Mouse (Mus musculus): ENCODE results near the gene Krtap1-3.
"Not testable (repeated sequence)": the region's sequence is repeated elsewhere in the genome, so short reads cannot be mapped to it uniquely, and the experiment has no call there.

Gene Krtap1-3

GRCm38 (mm10) chr11:99590981-99591380 lies at the start of gene Krtap1-3:
Gene Krtap1-3, minus strand, starts transcription at chr11:99591339.
- DNase-seq (ENCODE audit: low spot score) = no peak

- no peak for DNase-seq (ENCODE audit: low spot score)
Observed at GRCm38 (mm10) chr11:99640926-99641325, 49.8 kb upstream of the Krtap1-3 start.

- no peak for DNase-seq (ENCODE audit: low spot score)
Observed at GRCm38 (mm10) chr11:99637086-99637485, 45.9 kb upstream of the Krtap1-3 start.

- no peak for DNase-seq (ENCODE audit: low spot score)
Observed at GRCm38 (mm10) chr11:99634653-99635134, 43.6 kb upstream of the Krtap1-3 start, which contains the start of gene Krtap4-2. Gene Krtap4-2, minus strand, starts transcription at chr11:99635084.

GRCm38 (mm10) chr11:99633293-99633692 lies 42.2 kb upstream of the Krtap1-3 start:
- no peak for DNase-seq (ENCODE audit: low spot score)

GRCm38 (mm10) chr11:99630890-99631289 lies 39.8 kb upstream of the Krtap1-3 start:
- DNase-seq (ENCODE audit: low spot score) = no peak

- DNase-seq (ENCODE audit: low spot score) = no peak
Observed at GRCm38 (mm10) chr11:99628138-99628537, 37.0 kb upstream of the Krtap1-3 start, which contains the start of gene Krtap4-1. Gene Krtap4-1, minus strand, starts transcription at chr11:99628238.

- no peak for DNase-seq (ENCODE audit: low spot score)
Observed at GRCm38 (mm10) chr11:99620335-99620734, 29.2 kb upstream of the Krtap1-3 start, which contains the start of gene Gm11562. Gene Gm11562, minus strand, starts transcription at chr11:99620435.

GRCm38 (mm10) chr11:99614796-99615363 lies 23.7 kb upstream of the Krtap1-3 start, which contains the start of gene Krtap2-4:
Gene Krtap2-4, minus strand, starts transcription at chr11:99614846.
- DNase-seq (ENCODE audit: low spot score) = no peak

GRCm38 (mm10) chr11:99610089-99610488 lies 18.9 kb upstream of the Krtap1-3 start, which contains the start of gene Gm11937:
Gene Gm11937, minus strand, starts transcription at chr11:99610189.
- DNase-seq (ENCODE audit: low spot score) = not testable (repeated sequence)

- DNase-seq (ENCODE audit: low spot score) = no peak
Observed at GRCm38 (mm10) chr11:99609126-99609525, 18.0 kb upstream of the Krtap1-3 start.

- not testable (repeated sequence) for DNase-seq (ENCODE audit: low spot score)
Observed at GRCm38 (mm10) chr11:99603208-99603607, 12.1 kb upstream of the Krtap1-3 start, which contains the start of gene Gm11938. Gene Gm11938, minus strand, starts transcription at chr11:99603308.

- DNase-seq (ENCODE audit: low spot score) = not testable (repeated sequence)
Observed at GRCm38 (mm10) chr11:99597742-99598141, 6.6 kb upstream of the Krtap1-3 start, which contains the start of gene Krtap9-3. Gene Krtap9-3, minus strand, starts transcription at chr11:99598105.

- DNase-seq (ENCODE audit: low spot score) = peak; percentile 19
Observed at GRCm38 (mm10) chr11:99585096-99585495, 6.0 kb downstream of the Krtap1-3 start.

GRCm38 (mm10) chr11:99583245-99583704 lies 7.9 kb downstream of the Krtap1-3 start, which contains the start of gene Krtap1-4:
Gene Krtap1-4, minus strand, starts transcription at chr11:99583654.
- no peak for DNase-seq (ENCODE audit: low spot score)

- no peak for DNase-seq (ENCODE audit: low spot score)
Observed at GRCm38 (mm10) chr11:99581564-99581963, 9.6 kb downstream of the Krtap1-3 start.

GRCm38 (mm10) chr11:99581051-99581450 lies 10.1 kb downstream of the Krtap1-3 start:
- no peak for DNase-seq (ENCODE audit: low spot score)

- no peak for DNase-seq (ENCODE audit: low spot score)
Observed at GRCm38 (mm10) chr11:99580636-99581035, 10.5 kb downstream of the Krtap1-3 start, which contains the start of gene Krtap1-5. Gene Krtap1-5, minus strand, starts transcription at chr11:99581016.

- peak; percentile 42 for DNase-seq (ENCODE audit: low spot score)
Observed at GRCm38 (mm10) chr11:99574106-99574505, 17.0 kb downstream of the Krtap1-3 start.

- DNase-seq (ENCODE audit: low spot score) = no peak
Observed at GRCm38 (mm10) chr11:99573164-99573563, 18.0 kb downstream of the Krtap1-3 start.

GRCm38 (mm10) chr11:99566530-99566929 lies 24.6 kb downstream of the Krtap1-3 start, which contains the start of gene Krtap3-1:
Gene Krtap3-1, minus strand, starts transcription at chr11:99566630.
- no peak for DNase-seq (ENCODE audit: low spot score)

- DNase-seq (ENCODE audit: low spot score) = no peak
Observed at GRCm38 (mm10) chr11:99562580-99562979, 28.6 kb downstream of the Krtap1-3 start.

GRCm38 (mm10) chr11:99559366-99559765 lies 31.8 kb downstream of the Krtap1-3 start, which contains the start of gene Gm11939:
Gene Gm11939, minus strand, starts transcription at chr11:99559466.
- no peak for DNase-seq (ENCODE audit: low spot score)
